Mouse (Mus musculus): Measurements from ENCODE around the gene Ell2. TPM values are rescaled to one million over a fixed set of nuclear protein-coding genes. Genes with fewer than 3 reads are reported as not detected.

Ell2 gene
- total RNA-seq, 2 experiments from 2014 or later, result 46.8 to 78.4 TPM

DNA sequence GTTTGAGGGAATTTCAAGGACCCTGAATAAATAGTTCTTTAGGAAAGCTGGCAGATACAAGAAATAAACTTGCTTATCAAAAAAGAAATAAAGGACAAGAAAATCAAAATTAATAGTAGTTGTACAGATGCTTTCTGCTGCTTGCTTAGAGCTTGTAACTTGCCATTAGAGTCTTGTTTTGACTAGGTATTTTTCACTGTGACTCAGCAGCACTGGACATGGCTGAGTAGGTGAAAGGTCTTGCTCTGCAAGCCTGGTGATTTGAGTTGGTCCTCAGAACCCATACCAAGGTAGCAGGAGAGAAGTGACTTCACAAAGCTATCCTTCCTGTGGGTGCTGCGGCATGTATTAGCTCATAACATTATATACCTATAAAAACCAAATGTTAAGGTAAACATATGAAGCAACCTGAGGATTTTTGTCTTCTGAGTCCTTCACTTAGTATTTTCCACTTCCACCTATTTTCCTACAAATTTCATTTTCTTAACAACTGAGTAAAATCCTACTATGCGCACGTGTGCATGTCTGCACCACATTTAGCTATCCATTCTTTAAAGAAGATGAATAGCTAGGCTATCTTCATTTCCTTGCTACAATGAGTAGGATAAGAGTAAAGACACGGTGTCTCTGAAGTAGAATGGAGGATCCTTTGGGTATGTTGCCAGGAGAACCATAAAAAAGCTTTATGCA, 54.4 kb downstream of the Ell2 start:
- ATAC-seq (replicated peaks; ENCODE audit: low FRiP score, poor library complexity, severe bottlenecking), result no peak

GRCm38 (mm10) chr13:75762759-75763158, 56.2 kb downstream of the Ell2 start:
- no peak for ATAC-seq (replicated peaks; ENCODE audit: low FRiP score, poor library complexity, severe bottlenecking)

- no peak for ATAC-seq (replicated peaks; ENCODE audit: low FRiP score, poor library complexity, severe bottlenecking)
Measured at GRCm38 (mm10) chr13:75763280-75763679, 56.7 kb downstream of the Ell2 start.

DNA sequence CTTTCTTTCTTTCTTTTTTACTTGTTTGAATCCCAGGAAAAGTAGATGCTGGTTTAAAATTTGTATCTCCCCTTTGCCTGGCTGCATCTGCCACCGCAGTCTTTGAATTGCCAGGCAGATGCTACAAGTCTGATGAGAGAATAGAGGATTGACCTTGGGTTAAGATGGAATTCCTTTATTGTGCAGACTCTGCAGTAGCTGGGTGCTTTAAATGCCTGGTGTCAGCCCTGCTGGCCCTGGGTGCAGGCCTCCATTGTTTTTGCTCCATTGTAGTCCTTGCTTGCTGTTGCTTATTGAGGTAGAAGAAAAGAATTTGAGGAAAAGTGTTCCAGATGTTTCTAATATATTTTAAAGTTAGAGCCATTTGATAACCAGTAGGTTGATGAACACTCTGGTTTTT, 59.2 kb downstream of the Ell2 start:
- no peak for ATAC-seq (replicated peaks; ENCODE audit: low FRiP score, poor library complexity, severe bottlenecking)

DNA sequence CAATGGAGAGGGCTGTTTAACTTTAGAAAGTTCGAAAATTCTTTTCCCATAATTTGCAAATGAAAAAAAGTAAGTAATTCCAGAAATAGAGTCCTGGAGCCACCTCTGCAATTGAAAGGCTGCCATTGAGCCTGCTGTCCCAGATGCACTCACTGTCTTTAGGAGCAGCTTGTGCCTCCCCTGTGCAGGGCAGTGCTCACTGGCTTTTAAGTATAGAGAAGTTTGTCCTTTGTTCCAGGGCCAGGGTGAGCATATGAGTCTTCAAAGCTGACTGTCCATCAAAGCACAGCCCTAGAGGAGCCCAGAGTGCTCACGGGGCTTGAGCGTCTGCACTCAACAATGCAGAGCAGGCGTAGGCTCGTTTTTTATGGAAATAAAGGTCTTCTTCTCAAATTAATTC, 59.7 kb downstream of the Ell2 start:
- ATAC-seq (replicated peaks; ENCODE audit: low FRiP score, poor library complexity, severe bottlenecking), result no peak

DNA sequence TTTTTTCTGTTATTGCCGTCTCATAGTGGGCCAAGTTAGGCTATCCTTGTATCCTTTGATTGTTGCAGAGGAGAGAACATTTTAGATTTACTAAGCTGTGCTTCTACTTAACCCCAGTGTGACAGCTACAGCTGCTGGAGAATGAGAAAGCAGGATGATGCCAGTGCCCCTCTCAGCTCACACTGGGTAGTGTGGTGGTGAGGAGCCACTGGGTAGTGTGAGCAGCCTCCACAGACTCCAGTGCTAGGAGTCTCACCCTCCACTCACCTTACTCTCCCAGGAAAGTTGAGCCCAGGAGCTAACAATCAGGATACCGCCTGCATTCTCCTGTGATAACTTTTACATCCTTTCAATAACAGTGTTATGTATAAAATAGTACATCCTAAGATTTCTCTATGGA, 60.4 kb downstream of the Ell2 start:
- no peak for ATAC-seq (replicated peaks; ENCODE audit: low FRiP score, poor library complexity, severe bottlenecking)

- no peak for ATAC-seq (replicated peaks; ENCODE audit: low FRiP score, poor library complexity, severe bottlenecking)
Measured at GRCm38 (mm10) chr13:75770744-75771143, 64.2 kb downstream of the Ell2 start.

- no peak for ATAC-seq (replicated peaks; ENCODE audit: low FRiP score, poor library complexity, severe bottlenecking)
Measured at GRCm38 (mm10) chr13:75771404-75771803, 64.8 kb downstream of the Ell2 start.

- ATAC-seq (replicated peaks; ENCODE audit: low FRiP score, poor library complexity, severe bottlenecking), result no peak
Measured at GRCm38 (mm10) chr13:75771984-75772730, 65.6 kb downstream of the Ell2 start.

DNA sequence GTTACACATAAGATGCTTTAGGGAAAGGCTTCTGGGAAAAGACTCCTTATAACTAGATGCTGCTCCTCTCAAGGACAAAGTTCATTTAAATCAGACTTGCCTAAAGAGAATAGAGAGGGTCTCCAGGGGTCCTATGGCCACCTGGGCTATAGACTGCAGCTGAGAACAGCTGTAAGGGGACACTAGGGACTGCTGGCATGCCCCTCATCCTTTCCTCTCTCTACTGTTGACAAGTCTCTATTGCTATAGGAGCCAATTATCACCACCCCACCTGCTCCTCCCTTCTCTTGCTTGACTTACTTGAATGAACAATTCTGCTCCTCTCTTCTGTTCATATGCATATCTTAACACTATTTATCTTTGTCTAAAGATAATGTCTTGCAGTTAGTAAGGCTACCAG, 69.4 kb downstream of the Ell2 start:
- no peak for ATAC-seq (replicated peaks; ENCODE audit: low FRiP score, poor library complexity, severe bottlenecking)

GRCm38 (mm10) chr13:75776692-75777091, 70.1 kb downstream of the Ell2 start:
- ATAC-seq (replicated peaks; ENCODE audit: low FRiP score, poor library complexity, severe bottlenecking), result no peak

DNA sequence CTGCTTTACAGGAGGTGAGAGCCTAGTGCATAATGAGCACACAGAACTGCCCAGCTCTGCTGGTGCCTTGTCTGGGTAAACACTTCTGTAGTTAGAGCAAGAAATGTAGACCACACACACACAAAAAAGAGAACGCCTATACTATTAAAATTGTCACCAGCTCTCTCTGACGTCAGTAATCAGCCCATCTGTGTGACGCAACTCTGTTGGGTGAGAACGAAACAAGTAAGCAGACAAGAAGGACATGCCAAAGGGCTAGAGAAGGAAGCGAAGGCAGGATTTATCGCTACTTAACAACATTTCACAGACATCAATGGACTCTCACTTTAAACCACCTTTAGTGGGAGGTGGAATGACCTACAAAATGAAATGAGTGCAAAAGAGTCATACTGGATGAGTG, 71.6 kb downstream of the Ell2 start:
- ATAC-seq (replicated peaks; ENCODE audit: low FRiP score, poor library complexity, severe bottlenecking), result no peak

DNA sequence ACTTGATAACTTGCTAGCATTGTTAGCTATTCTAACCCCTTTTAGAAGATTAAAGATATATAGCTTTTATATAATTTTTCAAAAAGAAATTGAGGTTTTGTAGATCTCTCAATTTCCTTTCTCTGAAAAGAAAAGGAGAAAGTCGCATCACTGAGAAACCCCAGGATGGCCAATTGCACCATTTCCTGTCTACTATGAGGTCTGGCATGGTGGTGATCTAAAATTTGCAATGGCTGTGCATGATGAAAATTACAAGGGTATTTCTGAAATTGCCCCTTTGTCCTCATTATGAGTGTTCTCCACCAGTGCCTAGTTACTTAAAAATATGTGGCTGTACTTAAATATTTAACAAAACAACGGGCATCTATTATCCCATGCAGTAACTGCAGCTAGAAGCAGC, 72.6 kb downstream of the Ell2 start:
- no peak for ATAC-seq (replicated peaks; ENCODE audit: low FRiP score, poor library complexity, severe bottlenecking)

DNA sequence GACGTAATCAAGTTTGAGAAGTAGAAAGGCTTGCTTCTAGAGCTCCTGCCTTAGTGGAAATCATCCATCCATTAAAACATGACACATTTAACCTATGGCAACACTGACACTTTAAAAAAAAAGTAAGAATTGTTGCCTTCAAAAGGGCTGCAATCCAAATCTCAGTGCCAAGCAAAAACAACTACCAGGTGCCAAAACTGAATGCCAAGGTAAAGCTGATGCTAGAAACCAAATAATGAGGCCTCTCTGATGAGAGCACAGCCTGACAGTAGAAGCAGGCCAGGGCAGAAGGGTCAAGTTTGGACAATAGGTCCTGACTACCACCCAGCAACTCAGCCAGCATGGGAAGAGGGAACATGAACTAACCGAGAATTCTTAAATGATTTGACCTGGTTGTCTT, 73.5 kb downstream of the Ell2 start:
- ATAC-seq (replicated peaks; ENCODE audit: low FRiP score, poor library complexity, severe bottlenecking), result no peak

GRCm38 (mm10) chr13:75785726-75786125, 79.2 kb downstream of the Ell2 start:
- ATAC-seq (replicated peaks; ENCODE audit: low FRiP score, poor library complexity, severe bottlenecking), result no peak

DNA sequence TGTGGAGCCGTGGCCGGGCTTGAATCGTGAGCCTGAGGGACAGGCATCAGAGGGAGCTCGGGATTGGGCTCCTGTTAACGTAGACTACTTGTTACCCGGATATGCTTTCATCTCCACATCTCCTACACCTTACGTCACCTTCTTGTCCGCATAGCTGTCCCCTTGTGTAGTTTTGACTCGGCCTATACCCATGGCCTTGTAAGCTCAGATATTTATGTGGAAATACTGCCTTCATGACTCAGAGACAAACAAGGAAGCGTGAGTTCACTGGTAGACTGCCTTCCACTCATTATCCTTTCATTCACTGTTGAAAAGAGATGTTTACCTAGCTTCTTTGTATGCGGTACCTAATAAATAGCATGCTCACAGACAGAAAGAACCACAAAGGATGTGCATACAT, 79.7 kb downstream of the Ell2 start:
- ATAC-seq (replicated peaks; ENCODE audit: low FRiP score, poor library complexity, severe bottlenecking), result no peak

DNA sequence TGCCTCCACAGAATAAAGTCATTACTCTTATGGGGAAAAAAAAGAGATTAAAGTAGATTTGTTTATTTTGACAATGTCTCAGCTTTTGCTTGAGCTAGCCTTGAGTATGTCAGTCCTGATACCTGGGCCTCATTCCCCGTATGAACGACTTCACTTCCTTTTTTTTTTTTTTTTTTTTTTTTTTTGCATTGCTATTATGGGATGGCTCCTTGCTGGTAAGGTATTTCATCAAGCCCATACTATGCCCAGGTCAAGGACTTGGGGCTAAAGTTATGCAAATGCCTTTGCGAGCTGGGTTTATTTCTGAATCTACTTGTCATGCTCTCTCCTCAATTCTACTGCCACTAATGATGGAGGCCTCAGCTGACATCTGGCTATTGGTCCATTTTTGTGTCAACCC, 80.8 kb downstream of the Ell2 start:
- no peak for ATAC-seq (replicated peaks; ENCODE audit: low FRiP score, poor library complexity, severe bottlenecking)

GRCm38 (mm10) chr13:75788178-75788577, 81.6 kb downstream of the Ell2 start:
- ATAC-seq (replicated peaks; ENCODE audit: low FRiP score, poor library complexity, severe bottlenecking), result no peak

DNA sequence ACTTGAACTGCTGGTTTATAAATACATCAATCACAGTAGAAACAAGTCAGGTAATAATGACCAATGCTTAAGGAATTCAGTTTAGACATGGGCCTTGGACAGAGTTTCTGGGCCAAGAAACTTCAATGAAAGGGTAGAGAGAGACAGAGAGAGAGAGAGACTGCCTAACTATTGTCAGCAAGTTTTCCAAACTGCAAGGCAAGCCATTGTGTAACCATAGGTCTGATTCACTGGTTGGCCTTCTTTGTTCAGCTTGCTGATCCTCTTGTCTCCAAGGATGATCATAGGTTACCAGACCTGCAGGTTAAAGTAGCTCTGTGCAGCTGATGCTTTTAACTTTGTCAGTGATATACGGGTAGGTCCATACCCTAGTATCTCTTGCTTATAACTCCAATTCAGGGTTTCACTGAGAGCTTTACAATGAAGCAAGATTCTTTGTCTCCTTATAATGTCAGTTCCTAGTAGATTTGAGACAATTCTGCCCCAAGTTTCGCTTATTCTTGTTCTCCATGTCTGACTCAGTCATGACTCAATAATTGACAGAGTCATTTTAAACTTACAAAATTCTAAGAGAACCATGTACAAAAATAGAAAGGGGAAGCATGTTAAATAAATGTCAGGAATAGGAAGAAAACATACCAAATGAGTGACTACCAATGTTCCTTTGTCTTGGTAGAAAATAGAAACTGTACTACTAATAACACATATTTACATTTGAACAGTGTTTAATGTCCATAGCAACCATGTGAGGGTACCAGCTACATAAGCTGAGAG, 82.7 kb downstream of the Ell2 start:
- no peak for ATAC-seq (replicated peaks; ENCODE audit: low FRiP score, poor library complexity, severe bottlenecking)

GRCm38 (mm10) chr13:75790550-75791205, 84.1 kb downstream of the Ell2 start:
- no peak for ATAC-seq (replicated peaks; ENCODE audit: low FRiP score, poor library complexity, severe bottlenecking)

Data from erythroid progenitor cell, adult 5-6 weeks (primary cell).